Mouse (Mus musculus) liver, embryonic 12.5 days (tissue): ENCODE data around the gene Ccdc114. TPM values are rescaled to one million over a fixed set of nuclear protein-coding genes. Genes with fewer than 3 reads are reported as not detected.

ENCODE experiments used
- polyA plus RNA-seq: library from polyadenylated mRNA; unstranded; fragments of >200 nt; fragmentation: Nextera tagmentation; extraction: Ambion mirVana; gene quantifications from 2 replicates; pipeline ENCODE4 v1.2.1, GENCODE M21; 2016

Ccdc114 gene
- polyA plus RNA-seq, 1 experiment from 2014 or later: 1.6 TPM

Other genes with a start within 250 kb of the Ccdc114 start
- gene Ntn5, start 240.1 kb upstream of the Ccdc114 start, polyA plus RNA-seq: not detected in 2 replicates
- 0.11 and 0.18 TPM in 2 replicates for gene Sec1, start 229.7 kb upstream of the Ccdc114 start, polyA plus RNA-seq
- 0.93 and 1.0 TPM in 2 replicates for gene Car11, start 224.2 kb upstream of the Ccdc114 start, polyA plus RNA-seq
- 1.1 and 1.8 TPM in 2 replicates for gene Dbp, start 219.0 kb upstream of the Ccdc114 start, polyA plus RNA-seq
- gene Rpl18, start 208.6 kb upstream of the Ccdc114 start, polyA plus RNA-seq: 892 and 939 TPM in 2 replicates
- gene Sphk2, start 206.1 kb upstream of the Ccdc114 start, polyA plus RNA-seq: 14.8 and 16.1 TPM in 2 replicates
- 0.67 and 0.81 TPM in 2 replicates for gene Fam83e, start 202.9 kb upstream of the Ccdc114 start, polyA plus RNA-seq
- gene Spaca4, start 198.3 kb upstream of the Ccdc114 start, polyA plus RNA-seq: not detected in 2 replicates
- gene Lmtk3, start 140.3 kb upstream of the Ccdc114 start, polyA plus RNA-seq: 0.10 and 0.32 TPM in 2 replicates
- gene Sult2b1, start 139.4 kb upstream of the Ccdc114 start, polyA plus RNA-seq: 0.77 and 0.81 TPM in 2 replicates
- 47.1 and 54.2 TPM in 2 replicates for gene Cyth2, start 109.5 kb upstream of the Ccdc114 start, polyA plus RNA-seq
- gene Kcnj14, start 99.3 kb upstream of the Ccdc114 start, polyA plus RNA-seq: 0.27 and 0.50 TPM in 2 replicates
- gene Grwd1, start 93.1 kb upstream of the Ccdc114 start, polyA plus RNA-seq: 61.4 and 67.0 TPM in 2 replicates
- gene Kdelr1, start 51.3 kb upstream of the Ccdc114 start, polyA plus RNA-seq: 24.2 and 25.6 TPM in 2 replicates
- 0.17 and 0.24 TPM in 2 replicates for gene Grin2d, start 45.7 kb upstream of the Ccdc114 start, polyA plus RNA-seq
- 0.68 and 0.94 TPM in 2 replicates for gene Syngr4, start 27.4 kb upstream of the Ccdc114 start, polyA plus RNA-seq
- 3.8 and 3.9 TPM in 2 replicates for gene Tmem143, start 27.1 kb upstream of the Ccdc114 start, polyA plus RNA-seq
- gene Emp3, start 2.7 kb upstream of the Ccdc114 start, polyA plus RNA-seq: 61.6 and 68.2 TPM in 2 replicates
- 4.9 and 5.3 TPM in 2 replicates for gene Abcc6, start 106.2 kb downstream of the Ccdc114 start, polyA plus RNA-seq
- gene Nomo1, start 109.6 kb downstream of the Ccdc114 start, polyA plus RNA-seq: 48.0 and 52.5 TPM in 2 replicates
- gene Kcnj11, start 176.7 kb downstream of the Ccdc114 start, polyA plus RNA-seq: not detected in 2 replicates